Mouse (Mus musculus) stomach, postnatal 0 days (tissue): ENCODE measurements around the gene Ptprg. TPM values are rescaled to one million over a fixed set of nuclear protein-coding genes. Genes with fewer than 3 reads are reported as not detected.

Experiments
- ATAC-seq: fragments of 200-750 bp; cut with Nextera tagmentation; 2 replicates; pipeline ENCODE4 v1.8.0; 2017; ENCODE audit not compliant: low FRiP score, low TSS enrichment
- DNase-seq: peaks from one replicate; pipeline ENCODE4 v3.0.0-alpha.2; 2016; ENCODE audit warnings: low spot score
- H3K27ac ChIP-seq: fragments of 300-500 bp; sonication (generic); replicated peaks from 2 replicates; pipeline ENCODE4 v1.5.1; 2014; ENCODE audit warnings: mild to moderate bottlenecking, control low read depth
- H3K27me3 ChIP-seq: fragments of 300-500 bp; sonication (generic); 2 replicates; pipeline ENCODE4 v1.6.1; 2014; ENCODE audit warnings: low read length; ENCODE audit not compliant: control insufficient read depth, insufficient read depth
- H3K36me3 ChIP-seq: fragments of 300-500 bp; sonication (generic); 2 replicates; pipeline ENCODE4 v1.6.1; 2014; ENCODE audit warnings: low read length, mixed read lengths; ENCODE audit not compliant: control insufficient read depth, insufficient read depth
- H3K4me1 ChIP-seq: fragments of 300-500 bp; sonication (generic); replicated peaks from 2 replicates; pipeline ENCODE4 v1.6.1; 2014; ENCODE audit warnings: antibody characterized with exemption; ENCODE audit not compliant: control insufficient read depth, insufficient read depth
- H3K4me2 ChIP-seq: fragments of 300-500 bp; sonication (generic); replicated peaks from 2 replicates; pipeline ENCODE4 v1.6.1; 2014; ENCODE audit warnings: low read depth, mild to moderate bottlenecking, control low read depth, moderate library complexity
- H3K4me3 ChIP-seq: fragments of 300-500 bp; sonication (generic); 2 replicates; pipeline ENCODE4 v1.5.1; 2014; ENCODE audit warnings: low read depth, low read length, control low read depth
- H3K9ac ChIP-seq: fragments of 300-500 bp; sonication (generic); 2 replicates; pipeline ENCODE4 v1.6.1; 2014; ENCODE audit warnings: mild to moderate bottlenecking, low read length, control low read depth, mixed read lengths
- H3K9me3 ChIP-seq: fragments of 300-500 bp; sonication (generic); 2 replicates; pipeline ENCODE4 v1.6.1; 2016; ENCODE audit warnings: low read length; ENCODE audit not compliant: control insufficient read depth
- CTCF ChIP-seq: IDR thresholded peaks from 2 replicates; pipeline ENCODE4 v1.5.1; 2016; ENCODE audit warnings: antibody characterized with exemption, low read depth, mild to moderate bottlenecking, moderate library complexity
- EP300 ChIP-seq: optimal IDR thresholded peaks from 2 replicates; pipeline ENCODE3; 2016; ENCODE audit warnings: antibody characterized with exemption
- WGBS: fragments of 180-500 bp; shearing (Covaris S2); extraction: QIAGEN DNeasy Blood & Tissue Kit; methylation state at CpG from one replicate; pipeline ENCODE4 v1.1.7; 2014; 5-methylcytosine and 5-hydroxymethylcytosine counted together
- polyA plus RNA-seq: library from polyadenylated mRNA; unstranded; fragments of >200 nt; fragmentation: Nextera tagmentation; extraction: Ambion mirVana; gene quantifications from 2 replicates; pipeline ENCODE4 v1.2.1, GENCODE M21; 2015

Gene Ptprg
- polyA plus RNA-seq, 1 experiment from 2014 or later = 6.2 TPM

- H3K4me2 ChIP-seq = no peak overlapping the region
- no peak for ATAC-seq
- TF ChIP-seq EP300 (no peak), CTCF (no peak)
- no peak overlapping the region for H3K4me3 ChIP-seq
- no peaks in the 10 kb centered on the region for H3K9me3 ChIP-seq
- H3K4me1 ChIP-seq = no peaks in the 10 kb centered on the region
- no peaks in the 10 kb centered on the region for H3K27me3 ChIP-seq
- no peaks in the 10 kb centered on the region for H3K36me3 ChIP-seq
- 77% methylated on average over 3 of the region's 3 CpGs for WGBS
- H3K9ac ChIP-seq = no peak overlapping the region
- no peak overlapping the region for H3K27ac ChIP-seq
- DNase-seq = no peak
Observed at GRCm38 (mm10) chr14:11691531-11691930, 138.2 kb downstream of the Ptprg start.

- WGBS = 51% methylated on average over 4 of the region's 4 CpGs
- no peak overlapping the region for H3K27ac ChIP-seq
Observed at GRCm38 (mm10) chr14:11698880-11699279, 145.5 kb downstream of the Ptprg start.

GRCm38 (mm10) chr14:11699654-11700053 lies 146.3 kb downstream of the Ptprg start:
- ATAC-seq (no peak), DNase-seq (no peak)
- H3K9me3 ChIP-seq = no peaks in the 10 kb centered on the region
- H3K4me2 ChIP-seq = no peak overlapping the region
- H3K27me3 ChIP-seq = no peaks in the 10 kb centered on the region
- H3K4me1 ChIP-seq = no peaks in the 10 kb centered on the region
- no peak overlapping the region for H3K9ac ChIP-seq
- TF ChIP-seq CTCF (no peak), EP300 (no peak)
- no peak overlapping the region for H3K4me3 ChIP-seq
- H3K27ac ChIP-seq = no peak overlapping the region
- 89% methylated on average over 2 of the region's 2 CpGs for WGBS
- no peaks in the 10 kb centered on the region for H3K36me3 ChIP-seq

More at GRCm38 (mm10) chr14:11698880-11699279, 145.5 kb downstream of the Ptprg start:
- no peak for DNase-seq
- H3K9ac ChIP-seq = no peak overlapping the region
- TF ChIP-seq CTCF (no peak), EP300 (no peak)
- H3K4me1 ChIP-seq = no peaks in the 10 kb centered on the region
- H3K9me3 ChIP-seq = no peaks in the 10 kb centered on the region
- no peaks in the 10 kb centered on the region for H3K27me3 ChIP-seq
- no peak for ATAC-seq
- H3K36me3 ChIP-seq = no peaks in the 10 kb centered on the region
- no peak overlapping the region for H3K4me3 ChIP-seq
- no peak overlapping the region for H3K4me2 ChIP-seq

GRCm38 (mm10) chr14:11701516-11702249 lies 148.4 kb downstream of the Ptprg start:
- no peaks in the 10 kb centered on the region for H3K9me3 ChIP-seq
- no peak for TF ChIP-seq EP300
- no peak for TF ChIP-seq CTCF
- no peaks in the 10 kb centered on the region for H3K4me1 ChIP-seq
- H3K4me3 ChIP-seq = no peak overlapping the region
- no peaks in the 10 kb centered on the region for H3K27me3 ChIP-seq
- H3K36me3 ChIP-seq = no peaks in the 10 kb centered on the region
- no peak overlapping the region for H3K9ac ChIP-seq
- H3K27ac ChIP-seq = no peak overlapping the region
- ATAC-seq (no peak), DNase-seq (no peak)
- 82% methylated on average over 9 of the region's 9 CpGs for WGBS
- H3K4me2 ChIP-seq = no peak overlapping the region

- H3K4me2 ChIP-seq = no peak overlapping the region
- WGBS = 85% methylated on average over 11 of the region's 11 CpGs
- no peaks in the 10 kb centered on the region for H3K4me1 ChIP-seq
- no peaks in the 10 kb centered on the region for H3K36me3 ChIP-seq
- no peak overlapping the region for H3K4me3 ChIP-seq
- ATAC-seq (no peak), DNase-seq (no peak)
- H3K9ac ChIP-seq = no peak overlapping the region
- H3K9me3 ChIP-seq = no peaks in the 10 kb centered on the region
- H3K27me3 ChIP-seq = no peaks in the 10 kb centered on the region
- TF ChIP-seq EP300 (no peak), CTCF (no peak)
- H3K27ac ChIP-seq = no peak overlapping the region
Observed at GRCm38 (mm10) chr14:11702770-11703477, 149.6 kb downstream of the Ptprg start.

GRCm38 (mm10) chr14:11704871-11705270 lies 151.5 kb downstream of the Ptprg start:
- no peak for TF ChIP-seq CTCF
- no peak for TF ChIP-seq EP300
- Histone ChIP-seq H3K4me2 (no peak overlapping the region), H3K27ac (no peak overlapping the region), H3K27me3 (no peaks in the 10 kb centered on the region), H3K36me3 (no peaks in the 10 kb centered on the region), H3K9ac (no peak overlapping the region), H3K4me3 (no peak overlapping the region), H3K4me1 (no peaks in the 10 kb centered on the region), H3K9me3 (no peaks in the 10 kb centered on the region)
- WGBS = 54% methylated on average over 2 of the region's 2 CpGs
- no peak for ATAC-seq
- no peak for DNase-seq
